Mouse (Mus musculus): ENCODE data around the gene B130006D01Rik.

B130006D01Rik gene

DNA sequence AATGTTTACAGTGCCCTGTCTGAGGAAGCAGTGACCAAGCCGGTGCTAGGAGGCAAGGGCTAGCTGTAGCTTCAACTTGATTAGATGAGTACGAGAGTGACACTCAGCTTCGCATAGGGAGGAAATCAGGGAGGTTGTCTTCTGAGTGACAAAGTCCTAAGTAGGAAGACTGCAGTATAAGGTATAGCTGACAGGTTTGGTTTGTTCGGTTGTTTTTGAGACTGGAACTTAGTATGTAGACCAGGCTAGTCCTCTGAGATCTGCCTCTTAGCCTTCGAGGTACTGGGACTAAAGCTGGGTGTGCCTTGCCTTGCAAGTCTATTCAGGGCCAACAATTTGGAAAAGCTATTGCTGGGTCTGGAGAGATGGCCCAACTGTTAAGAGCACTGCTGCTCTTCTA lies at the start of gene B130006D01Rik:
TSS of gene B130006D01Rik (plus strand) at position 301 of the 400 bp plus-strand sequence.
- in situ Hi-C loops (cut with MboI, MseI), result no loop called here

DNA sequence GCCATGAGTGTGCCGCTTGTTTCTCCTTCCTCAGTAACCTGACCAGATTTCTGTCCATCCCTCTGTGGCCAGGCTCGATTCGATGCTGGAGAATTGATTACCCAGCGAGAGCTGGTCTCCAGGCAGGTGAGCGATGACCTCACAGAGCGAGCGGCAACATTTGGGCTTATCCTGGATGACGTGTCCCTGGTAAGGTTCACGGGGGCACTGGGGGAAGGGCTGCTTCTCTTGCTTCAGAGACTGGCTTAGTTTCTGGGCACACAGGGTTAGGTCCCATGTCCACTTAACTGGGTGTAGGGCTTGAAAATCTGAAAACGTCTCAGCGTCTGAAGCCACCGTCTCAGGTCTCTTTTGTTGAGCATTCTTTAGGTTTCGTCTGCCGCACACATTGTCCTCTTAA lies 47.9 kb upstream of the B130006D01Rik start:
- in situ Hi-C loops (cut with MboI, MseI), result no loop called here

DNA sequence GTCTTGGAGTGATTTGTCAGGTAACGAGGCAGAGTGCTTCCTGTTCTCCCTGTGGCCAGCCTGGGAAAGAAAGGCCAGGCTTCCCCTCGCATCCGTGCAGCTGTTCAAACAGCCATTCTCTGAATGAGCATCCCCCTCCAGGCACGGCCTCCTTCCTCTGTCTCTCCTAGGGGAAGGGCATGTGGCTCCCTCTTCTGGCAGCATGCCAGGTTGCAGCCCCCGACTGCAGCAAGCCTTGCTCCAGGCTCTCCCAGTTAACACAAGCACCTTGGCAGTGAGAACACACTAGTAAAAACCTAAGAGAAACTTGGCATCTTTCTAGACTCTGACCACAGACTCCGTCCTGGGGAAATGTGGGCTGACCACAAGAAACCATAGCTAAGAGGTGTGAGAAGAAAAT lies 47.1 kb upstream of the B130006D01Rik start:
- in situ Hi-C loops (cut with MboI, MseI), result no loop called here

DNA sequence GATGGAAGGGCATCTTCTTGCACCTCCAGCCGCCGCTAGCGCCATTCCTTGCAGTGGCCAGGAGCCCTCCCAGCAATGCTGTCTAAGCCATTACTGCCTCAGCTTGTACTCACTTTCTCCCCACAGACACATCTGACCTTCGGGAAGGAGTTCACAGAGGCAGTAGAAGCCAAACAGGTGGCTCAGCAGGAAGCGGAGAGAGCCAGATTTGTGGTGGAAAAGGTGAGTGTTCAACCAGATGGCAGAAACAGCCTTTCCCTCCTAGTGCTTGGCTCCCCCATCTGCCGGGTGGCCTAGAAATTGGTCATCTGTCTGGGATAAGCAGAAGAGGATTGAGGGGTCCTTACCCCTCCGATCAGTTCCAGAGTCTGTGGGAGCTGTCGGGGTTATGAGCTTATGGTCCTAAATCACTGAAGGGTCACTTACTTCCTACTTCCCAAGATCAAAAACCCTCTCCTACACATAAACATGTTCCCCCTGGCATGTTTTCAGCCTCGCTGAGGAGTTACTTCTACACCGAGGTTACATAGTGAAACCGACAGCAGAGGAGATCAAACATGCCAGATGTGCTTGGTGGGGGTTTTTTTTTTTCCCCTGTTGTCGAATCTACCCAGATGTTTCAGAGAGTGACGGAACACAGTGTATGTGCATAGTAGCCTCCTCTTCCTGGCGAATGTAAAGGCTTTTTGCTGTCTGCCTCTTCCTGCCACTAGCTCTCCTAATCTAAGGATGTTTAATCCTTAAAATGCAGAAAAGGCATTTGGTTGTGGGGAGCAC lies 45.3 kb upstream of the B130006D01Rik start:
- in situ Hi-C loops (cut with MboI, MseI), result no loop called here

DNA sequence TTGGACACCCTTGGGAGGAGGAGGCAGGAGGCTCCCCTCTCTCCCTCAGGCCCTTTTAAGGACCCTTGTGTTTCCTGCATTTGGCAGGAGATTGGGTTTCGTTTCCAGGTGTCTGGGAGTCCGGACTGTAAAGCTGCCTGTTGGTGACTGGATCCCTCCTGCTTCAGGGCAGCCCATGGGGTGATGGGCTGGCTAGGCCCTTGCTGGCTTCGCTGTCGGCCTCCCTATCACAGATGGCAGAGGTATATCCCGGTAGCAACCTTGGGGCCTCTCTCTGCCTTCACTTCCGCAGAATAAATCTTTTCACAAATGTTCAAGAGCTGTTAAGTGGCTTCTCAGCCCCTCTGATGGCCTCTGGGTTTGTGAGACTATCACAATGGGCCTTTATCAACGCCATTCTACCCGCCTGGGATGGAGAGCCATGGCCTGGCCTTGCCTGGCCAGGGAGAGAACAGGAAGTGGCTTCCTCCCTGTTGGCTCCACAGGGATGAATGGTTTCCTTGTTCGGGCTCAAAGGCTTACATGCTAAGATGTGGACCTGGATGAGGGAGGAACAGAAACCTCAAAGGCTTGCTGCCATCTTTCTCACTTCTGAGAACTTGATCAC lies 41.3 kb upstream of the B130006D01Rik start:
- in situ Hi-C loops (cut with MboI, MseI), result no loop called here

DNA sequence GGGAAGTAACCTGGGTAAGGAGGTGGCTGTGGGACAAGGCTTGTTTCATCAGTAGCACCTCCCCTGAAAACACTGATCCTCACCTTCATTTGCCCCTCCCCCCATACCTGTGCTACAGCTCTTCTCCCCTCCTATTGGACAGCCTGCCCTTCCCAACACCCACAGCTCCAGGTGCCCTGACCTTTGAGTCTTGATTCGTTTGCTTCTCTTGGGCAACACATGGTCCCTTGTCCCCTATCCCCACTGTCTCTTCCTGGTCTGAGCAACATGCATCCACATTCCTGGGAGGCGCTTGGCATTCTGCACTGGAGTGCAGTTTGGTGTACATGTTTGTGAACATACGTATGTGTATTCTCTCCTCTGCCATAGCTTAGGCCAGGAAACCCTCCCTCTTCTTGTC lies 40.4 kb upstream of the B130006D01Rik start:
- in situ Hi-C loops (cut with MboI, MseI), result no loop called here

DNA sequence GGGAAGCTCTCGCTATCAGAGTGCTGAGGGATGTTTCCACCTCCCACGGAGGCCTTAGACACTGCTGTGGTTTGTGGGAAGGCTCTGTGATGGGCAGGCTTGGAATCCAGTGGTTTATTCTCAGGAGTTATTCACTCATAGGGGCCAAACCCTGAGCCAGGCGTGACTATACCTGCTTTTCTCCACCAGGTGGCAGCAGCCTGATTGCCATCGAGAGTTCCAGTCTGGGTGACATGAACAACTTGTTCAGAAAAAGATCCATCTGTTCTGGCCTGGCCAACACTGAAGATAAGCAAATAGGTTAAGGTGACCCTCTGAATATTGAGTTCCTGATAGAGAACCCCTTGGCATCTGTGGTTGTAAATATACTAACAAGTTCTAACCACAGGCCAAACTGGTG lies 37.4 kb upstream of the B130006D01Rik start:
- in situ Hi-C loops (cut with MboI, MseI), result loop anchor here (5.0 kb wide), 1 partner anchor 66 kb away; no protein-coding TSS in a partner anchor

DNA sequence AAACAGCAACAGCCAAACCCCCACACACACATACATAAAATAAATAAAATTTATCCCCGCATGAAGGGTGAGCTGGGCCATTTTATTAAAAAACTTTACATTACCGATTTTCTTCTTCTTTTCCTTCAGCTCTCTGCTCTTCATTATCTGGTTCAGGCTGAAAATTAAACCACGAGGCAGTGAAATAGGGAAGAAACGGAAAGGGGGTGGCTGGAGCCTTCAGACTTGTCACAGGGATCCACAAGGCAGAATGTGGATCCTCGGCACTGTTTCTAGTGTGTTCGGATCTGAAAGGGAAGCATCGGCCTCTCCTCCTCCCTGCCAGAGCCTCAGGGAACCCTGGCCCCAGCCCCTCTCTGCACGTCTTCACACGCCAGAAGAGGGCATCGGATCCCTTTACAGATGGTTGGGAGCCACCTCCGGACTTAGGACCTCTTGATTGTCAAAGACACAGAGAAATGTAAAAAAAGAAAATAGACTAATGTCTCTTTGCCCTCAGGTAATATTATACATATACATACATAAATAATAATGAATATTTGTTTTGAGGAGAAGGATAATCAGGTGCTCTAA lies 36.2 kb upstream of the B130006D01Rik start:
- in situ Hi-C loops (cut with MboI, MseI), result loop anchor here (5.0 kb wide), 1 partner anchor 65 kb away; no protein-coding TSS in a partner anchor

DNA sequence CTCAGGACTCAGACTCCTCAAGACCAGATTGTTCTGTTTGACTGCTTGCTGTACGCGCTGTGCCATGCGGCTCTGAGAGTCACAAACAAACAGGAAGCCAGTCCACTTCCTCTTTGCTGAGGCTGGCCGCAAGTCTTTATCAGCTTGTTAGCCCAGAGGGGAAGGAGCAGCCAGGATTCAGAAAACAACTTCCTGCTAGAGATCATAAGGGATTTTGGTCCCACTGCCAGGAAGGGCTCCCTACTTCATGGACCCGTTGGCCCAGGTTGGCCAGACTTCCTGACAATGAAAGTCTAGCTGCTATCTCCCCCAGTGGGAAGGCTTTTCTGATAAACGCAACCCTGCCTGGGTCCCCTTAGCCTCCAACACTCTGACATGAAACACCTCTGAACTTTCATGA lies 34.9 kb upstream of the B130006D01Rik start:
- in situ Hi-C loops (cut with MboI, MseI), result loop anchor here (5.0 kb wide), 1 partner anchor 64 kb away; no protein-coding TSS in a partner anchor

DNA sequence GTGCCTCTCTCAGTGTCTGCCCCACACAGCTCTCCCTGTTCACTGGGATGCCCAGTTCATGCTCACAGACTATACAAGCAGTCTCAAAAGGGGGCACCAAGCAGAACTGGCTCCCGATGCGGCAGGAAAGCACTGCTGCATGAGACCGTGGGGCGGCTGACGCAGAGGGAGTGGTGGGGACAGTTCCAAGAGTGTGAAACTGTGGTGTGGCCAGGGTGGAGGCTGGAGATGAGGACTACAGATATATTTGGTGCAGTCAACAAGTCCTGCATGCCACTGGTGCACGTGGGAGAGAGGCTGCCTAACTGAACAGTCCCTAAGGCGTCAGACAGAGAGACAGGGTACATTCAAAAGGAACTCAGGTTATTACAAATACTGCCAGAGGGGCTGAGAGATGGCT lies 34.4 kb upstream of the B130006D01Rik start:
- in situ Hi-C loops (cut with MboI, MseI), result loop anchor here (5.0 kb wide), 1 partner anchor 63 kb away; no protein-coding TSS in a partner anchor

DNA sequence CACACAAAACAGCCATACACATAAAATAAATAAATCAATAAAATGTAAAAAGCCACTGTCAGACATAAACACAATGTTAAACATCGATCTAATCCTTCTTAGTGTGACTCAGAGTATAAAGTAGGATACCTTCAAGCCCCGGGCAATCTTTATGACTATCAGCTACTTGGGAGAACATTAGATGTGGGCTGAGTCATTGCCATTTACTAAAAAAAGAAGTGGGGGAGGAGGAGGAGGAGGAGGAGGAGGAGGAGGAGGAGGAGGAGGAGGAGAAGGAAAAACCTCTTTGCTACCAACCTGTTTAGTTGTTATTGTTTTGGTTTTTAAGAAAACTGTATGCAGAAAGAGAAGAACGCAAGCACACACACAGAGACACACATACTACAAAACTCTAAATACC lies 33.8 kb upstream of the B130006D01Rik start:
- in situ Hi-C loops (cut with MboI, MseI), result loop anchor here (5.0 kb wide), 1 partner anchor 63 kb away; no protein-coding TSS in a partner anchor

DNA sequence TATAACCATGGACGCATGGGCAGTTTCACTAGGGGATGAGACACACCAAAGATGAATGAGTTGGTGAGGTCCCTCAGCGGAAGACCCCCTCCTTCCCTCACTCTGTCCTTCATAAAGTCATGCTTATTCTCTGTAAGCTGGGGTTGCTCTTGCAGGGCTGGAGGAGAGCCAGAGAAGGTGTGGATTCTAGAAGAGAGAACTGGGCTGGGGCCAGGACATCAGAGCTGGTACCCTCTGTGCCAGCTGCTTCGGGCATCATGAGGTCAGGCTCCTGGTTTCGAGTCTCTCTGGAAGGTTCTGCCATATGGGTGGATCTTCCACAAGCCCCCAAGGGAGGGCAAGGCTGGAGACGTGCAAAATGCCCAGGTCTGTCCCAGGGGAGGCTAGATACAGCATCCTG lies 24.8 kb upstream of the B130006D01Rik start:
- in situ Hi-C loops (cut with MboI, MseI), result no loop called here

DNA sequence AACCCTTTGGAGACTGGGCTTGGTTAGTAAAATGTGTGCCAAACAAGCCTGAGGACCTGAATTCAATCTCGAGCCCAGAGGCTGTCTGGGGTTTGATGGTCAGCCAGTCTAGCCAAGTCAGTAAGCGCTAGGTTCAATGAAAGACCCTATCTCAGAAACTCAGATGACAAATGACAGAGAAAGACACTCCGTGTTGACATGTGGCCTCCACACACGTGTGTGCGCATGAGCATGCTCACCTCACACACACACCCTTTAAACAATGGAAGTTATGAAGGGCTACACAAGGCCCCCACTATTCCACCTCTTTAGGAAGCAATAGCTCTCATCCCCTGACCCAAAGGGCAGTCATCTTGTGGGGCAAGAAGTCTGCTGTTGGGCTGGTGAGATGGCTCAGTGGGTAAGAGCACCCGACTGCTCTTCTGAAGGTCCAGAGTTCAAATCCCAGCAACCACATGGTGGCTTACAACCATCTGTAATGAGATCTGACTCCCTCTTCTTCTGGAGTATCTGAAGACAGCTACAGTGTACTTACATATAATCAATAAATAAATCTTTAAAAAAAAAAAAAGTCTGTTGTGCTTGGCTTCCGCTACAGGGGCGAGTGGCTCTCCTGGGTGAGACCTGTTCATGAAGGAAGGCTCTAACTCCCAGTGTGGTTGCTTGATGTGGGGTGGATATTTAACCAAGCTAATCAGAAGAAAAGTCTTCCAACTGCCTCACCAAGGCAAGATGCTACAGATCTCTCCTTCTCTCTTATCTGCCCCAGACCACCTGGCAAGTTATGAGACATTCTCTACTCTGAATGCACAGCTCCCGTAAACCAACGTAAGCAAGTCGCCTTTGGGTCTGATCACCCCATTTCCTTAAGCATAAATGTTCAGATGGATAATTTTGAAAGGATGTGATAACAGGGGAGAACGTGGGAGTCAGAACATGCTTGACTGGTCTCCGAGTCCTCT lies 22.3 kb upstream of the B130006D01Rik start:
- in situ Hi-C loops (cut with MboI, MseI), result no loop called here

DNA sequence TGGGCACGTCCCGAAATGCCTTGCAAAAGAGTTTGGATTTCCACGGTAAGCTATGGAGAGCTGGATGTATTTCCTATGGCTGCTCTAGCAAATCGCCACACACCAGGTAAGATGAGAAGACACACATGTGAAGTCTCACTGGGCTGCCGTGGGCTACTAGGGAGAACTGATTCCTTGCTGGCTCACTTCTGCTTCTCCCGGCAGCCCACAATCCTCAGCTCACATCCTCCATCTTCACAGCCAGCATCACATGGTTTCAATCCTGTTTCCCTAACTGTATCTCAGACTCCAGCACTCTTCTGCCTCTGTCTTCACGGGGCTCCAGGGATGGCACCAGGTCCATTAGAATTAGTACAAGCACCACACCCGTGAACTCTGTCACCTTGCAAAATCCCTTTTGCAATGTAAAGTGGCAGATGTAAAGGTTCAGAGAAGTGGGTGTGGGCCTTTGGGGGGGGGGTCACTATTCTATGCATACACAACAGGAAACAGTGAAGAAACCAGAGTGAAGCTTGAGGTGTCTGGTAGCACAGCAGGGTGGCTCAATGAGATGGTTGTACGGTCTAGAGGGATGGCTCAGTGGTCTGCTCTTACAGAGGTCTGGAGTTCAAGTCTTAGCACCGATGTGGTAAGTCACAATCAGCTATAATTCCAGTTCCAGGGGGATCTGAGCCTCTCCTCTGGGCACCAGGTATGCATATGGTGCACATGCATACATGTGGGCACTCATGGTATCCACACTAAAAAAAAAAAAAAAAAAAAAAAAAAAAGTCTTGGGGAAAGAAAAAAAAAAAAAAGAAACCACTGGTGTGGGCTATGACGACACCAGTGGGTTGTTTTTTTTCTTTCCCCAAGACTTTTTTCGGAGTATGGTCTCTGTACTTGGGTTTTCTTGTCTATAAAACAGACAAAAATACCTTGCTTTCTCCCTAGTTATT lies 19.1 kb upstream of the B130006D01Rik start:
- in situ Hi-C loops (cut with MboI, MseI), result no loop called here

DNA sequence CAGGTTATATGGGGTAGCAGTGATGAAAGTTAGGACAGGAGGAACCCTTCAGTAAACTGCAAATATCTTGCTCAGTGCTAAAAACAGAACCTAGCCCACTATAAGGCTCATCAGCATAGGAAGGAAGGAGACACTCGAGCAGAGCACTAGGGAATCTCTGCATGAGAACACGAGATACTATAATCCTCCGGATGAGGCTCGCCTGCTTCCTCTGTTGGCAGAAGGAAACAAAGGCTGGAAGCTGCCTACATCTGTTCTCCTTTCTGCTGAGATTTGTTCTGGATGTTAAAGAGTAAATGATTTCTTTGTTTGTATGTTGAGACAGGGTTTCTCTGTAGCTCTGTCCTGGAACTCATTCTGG lies 18.4 kb upstream of the B130006D01Rik start:
- in situ Hi-C loops (cut with MboI, MseI), result no loop called here

DNA sequence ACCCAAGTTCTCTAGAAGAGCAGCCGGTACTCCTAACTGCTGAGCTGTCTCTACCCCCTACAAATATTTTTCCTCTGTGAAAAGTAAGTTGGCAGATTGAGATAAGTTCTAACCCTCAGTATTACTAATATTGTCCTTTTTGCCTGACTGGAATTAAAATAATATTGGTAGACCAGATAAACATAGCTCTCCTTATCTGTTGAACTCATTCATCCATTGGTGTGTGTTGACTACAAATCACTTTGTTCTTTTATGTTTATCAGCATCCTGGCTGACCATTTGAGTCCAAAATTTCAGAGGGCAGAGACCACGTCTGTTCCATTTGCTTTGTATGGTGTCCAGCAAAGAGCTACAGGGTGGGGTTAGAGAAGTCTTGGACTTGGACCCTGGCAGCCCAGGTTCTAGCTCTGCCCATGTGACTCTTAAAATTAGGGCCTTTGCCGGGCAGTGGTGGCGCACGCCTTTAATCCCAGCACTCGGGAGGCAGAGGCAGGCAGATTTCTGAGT lies 13.8 kb upstream of the B130006D01Rik start:
- in situ Hi-C loops (cut with MboI, MseI), result no loop called here

DNA sequence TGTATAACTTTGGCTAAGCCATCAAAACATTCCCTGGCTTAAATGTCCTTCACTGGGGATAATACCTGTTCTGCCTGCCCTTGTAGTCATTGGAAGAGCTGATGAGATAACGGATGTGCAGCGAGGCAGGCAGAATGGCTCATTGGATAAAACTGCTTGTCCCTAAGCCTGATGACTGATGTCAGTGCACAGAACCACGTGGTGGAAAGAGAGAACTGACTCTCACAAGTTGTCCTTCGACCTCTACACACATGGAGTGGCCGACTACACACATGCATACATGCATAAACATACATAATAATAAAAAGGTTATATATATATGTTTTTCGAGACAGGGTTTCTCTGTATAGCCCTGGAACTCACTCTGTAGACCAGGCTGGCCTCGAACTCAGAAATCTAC lies 12.9 kb upstream of the B130006D01Rik start:
- in situ Hi-C loops (cut with MboI, MseI), result no loop called here

DNA sequence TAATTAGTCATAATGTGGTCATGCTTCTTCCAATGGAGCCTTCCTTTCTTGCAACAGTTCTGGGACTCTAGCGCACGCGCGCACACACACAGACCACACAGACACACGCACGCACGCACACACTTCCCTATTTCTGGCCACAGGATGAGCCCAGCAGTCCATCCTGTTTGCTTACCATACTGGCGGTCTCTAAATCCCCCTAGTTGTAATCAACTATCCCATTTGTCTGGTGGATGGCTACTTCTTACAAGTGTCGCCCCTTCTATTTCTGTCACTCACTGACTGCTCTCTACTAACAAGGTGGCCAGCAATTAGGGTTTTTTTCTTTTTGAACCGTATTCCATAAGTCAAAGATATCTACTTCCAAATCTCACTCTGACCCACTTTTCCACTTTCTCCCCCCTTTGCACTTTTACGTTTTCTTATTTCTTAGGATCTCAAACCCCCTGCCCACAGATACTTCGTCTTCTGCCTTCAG lies 11.3 kb upstream of the B130006D01Rik start:
- in situ Hi-C loops (cut with MboI, MseI), result no loop called here

DNA sequence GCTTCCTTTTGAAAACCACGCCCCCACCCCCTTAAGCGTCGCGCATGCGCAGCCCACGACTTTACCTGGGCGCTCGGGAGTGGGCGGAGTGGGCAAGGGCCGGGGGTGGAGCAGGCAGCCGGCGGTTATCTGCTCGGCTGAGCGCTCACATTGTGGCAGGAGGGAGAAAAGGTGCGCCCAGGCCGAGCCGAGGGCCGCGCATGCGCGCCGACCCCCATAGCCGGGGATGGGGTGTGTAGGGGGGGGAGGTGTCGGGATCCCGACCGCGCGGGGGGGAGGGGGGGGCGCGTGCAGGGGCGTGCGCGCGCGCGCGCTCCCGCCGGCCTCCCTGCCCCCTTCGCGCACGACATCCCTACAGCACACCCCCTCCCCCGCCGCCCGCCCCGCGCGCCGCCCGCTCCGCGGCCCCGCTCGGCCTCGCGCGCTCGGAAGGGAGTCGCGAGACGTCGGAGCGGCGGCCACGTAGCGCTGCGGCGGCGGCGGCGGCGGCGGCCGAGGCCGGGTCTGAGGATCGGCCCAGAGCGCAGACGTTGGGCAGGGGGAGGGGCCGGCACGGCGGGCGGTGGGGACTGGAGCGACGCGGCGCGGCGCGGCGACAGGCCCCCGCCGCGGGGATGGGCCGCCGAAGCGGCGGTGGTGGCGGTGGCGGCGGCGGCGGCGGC lies 10.7 kb upstream of the B130006D01Rik start, which contains the start of gene Zfp652:
TSS of gene Zfp652 (plus strand) at position 111 of the 662 bp plus-strand sequence.
- in situ Hi-C loops (cut with MboI, MseI), result no loop called here

All from T-helper 17 cell (primary cell).